Mouse (Mus musculus) C2C12 (cell line): ENCODE data around the gene Gm11559.

Experiments
- CEBPB ChIP-seq: IDR thresholded peaks from one replicate; pipeline ENCODE4 v1.6.1; 2011; ENCODE audit warnings: low read depth, mild to moderate bottlenecking, control low read depth, moderate library complexity
- CTCF ChIP-seq: IDR thresholded peaks from one replicate; pipeline ENCODE4 v1.5.1; 2011; ENCODE audit not compliant: control insufficient read depth, insufficient read depth, insufficient read length
- FOSL1 ChIP-seq: IDR thresholded peaks from one replicate; pipeline ENCODE4 v1.8.0; 2011; ENCODE audit warnings: mild to moderate bottlenecking, low read length; ENCODE audit not compliant: poor library complexity, insufficient read depth, severe bottlenecking
- MAX ChIP-seq: IDR thresholded peaks from one replicate; pipeline ENCODE4 v1.6.1; 2011; ENCODE audit warnings: mild to moderate bottlenecking, control low read depth
- MYOD1 ChIP-seq: IDR thresholded peaks from one replicate; pipeline ENCODE4 v1.6.1; 2011; ENCODE audit warnings: low read depth; ENCODE audit not compliant: control insufficient read depth, insufficient read length
- MYOG ChIP-seq: IDR thresholded peaks from one replicate; pipeline ENCODE4 v1.6.1; 2011; ENCODE audit not compliant: control insufficient read depth, insufficient read length; ENCODE audit errors: extremely low read depth
- USF1 ChIP-seq: IDR thresholded peaks from one replicate; pipeline ENCODE4 v1.6.1; 2011; ENCODE audit warnings: low read depth, mild to moderate bottlenecking, control low read depth, moderate library complexity

- TF ChIP-seq USF1 (no peak), CTCF (no peak), MAX (no peak), MYOD1 (no peak), CEBPB (no peak), MYOG (no peak), FOSL1 (no peak)
Observed at GRCm38 (mm10) chr11:99854121-99854520, 10.2 kb upstream of the Gm11559 start.
